Mouse (Mus musculus) megakaryocyte, embryonic 14.5 days (primary cell): ENCODE results near the gene Msln.

Experiments
- FLI1 ChIP-seq: IDR thresholded peaks from 2 replicates; pipeline ENCODE4 v1.6.1; 2012; ENCODE audit warnings: low read length, inconsistent platforms, mixed read lengths
- GATA1 ChIP-seq: IDR thresholded peaks from 3 replicates; pipeline ENCODE4 v1.6.1; 2012; ENCODE audit warnings: mixed read lengths, low read length, inconsistent platforms, borderline replicate concordance

- TF ChIP-seq GATA1 = no peak
- TF ChIP-seq FLI1 = no peak
Measured at GRCm38 (mm10) chr17:25792615-25793014, 38.4 kb upstream of the Msln start, which contains the start of gene Fam173a.
